Mouse (Mus musculus) embryonic facial prominence, embryonic 10.5 days (tissue): Measurements from ENCODE around the gene Mboat2. TPM values are rescaled to one million over a fixed set of nuclear protein-coding genes. Genes with fewer than 3 reads are reported as not detected.
A peak's percentile ranks its signal among the peaks of the same experiment; 100 is the strongest.

Source experiments
- DNase-seq: peaks from one replicate; pipeline ENCODE4 v3.0.0-alpha.2; 2017; ENCODE audit warnings: low spot score
- H3K27ac ChIP-seq: fragments of 300-500 bp; sonication (generic); replicated peaks from 2 replicates; pipeline ENCODE4 v1.5.1; 2016; ENCODE audit warnings: mild to moderate bottlenecking
- H3K27me3 ChIP-seq: fragments of 300-500 bp; sonication (generic); replicated peaks from 2 replicates; pipeline ENCODE4 v1.6.1; 2016; ENCODE audit warnings: low read depth, mild to moderate bottlenecking; ENCODE audit not compliant: poor library complexity, severe bottlenecking
- H3K36me3 ChIP-seq: fragments of 300-500 bp; sonication (generic); replicated peaks from 2 replicates; pipeline ENCODE4 v1.6.1; 2016; ENCODE audit warnings: mild to moderate bottlenecking, moderate library complexity
- H3K4me1 ChIP-seq: fragments of 300-500 bp; sonication (generic); 2 replicates; pipeline ENCODE4 v1.6.1; 2016
- H3K4me3 ChIP-seq: fragments of 300-500 bp; sonication (generic); 2 replicates; pipeline ENCODE4 v1.5.1; 2016; ENCODE audit warnings: mild to moderate bottlenecking, moderate library complexity
- H3K9me3 ChIP-seq: fragments of 300-500 bp; sonication (generic); 2 replicates; pipeline ENCODE4 v1.6.1; 2016; ENCODE audit warnings: mild to moderate bottlenecking
- WGBS: fragments of 180-500 bp; shearing (Covaris S2); methylation state at CpG from one replicate; pipeline ENCODE4 v1.1.7; 2016; 5-methylcytosine and 5-hydroxymethylcytosine counted together
- polyA plus RNA-seq: library from polyadenylated mRNA; unstranded; fragments of >200 nt; fragmentation: Nextera tagmentation; extraction: Ambion mirVana; gene quantifications from 2 replicates; pipeline ENCODE4 v1.2.1, GENCODE M21; 2016

Gene Mboat2
- 45.0 and 45.7 TPM in 2 replicates for polyA plus RNA-seq

DNA sequence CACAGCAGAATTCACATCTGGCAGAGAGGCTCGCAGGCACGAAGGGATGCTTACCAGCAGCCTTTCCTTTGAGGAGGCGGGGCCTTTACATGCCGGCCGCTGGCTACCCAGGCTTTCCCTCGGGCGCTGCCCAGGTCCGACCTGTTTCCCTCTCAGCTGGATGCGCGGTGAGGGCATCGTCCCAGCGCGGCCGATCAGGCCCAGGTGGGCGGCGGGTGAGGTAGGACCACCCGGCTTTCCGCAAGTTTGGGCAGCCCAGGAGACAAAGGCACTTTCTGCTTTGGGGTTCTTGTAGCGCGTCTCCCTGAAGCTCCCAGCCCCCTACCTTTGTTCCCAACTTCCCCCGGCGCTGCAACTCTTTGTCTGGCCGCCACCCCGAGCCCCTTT lies at the start of gene Mboat2:
Mboat2 (plus strand) TSS at position 114 of the 387 bp plus-strand sequence.
- peaks cover 36% of the 10 kb centered on the region for H3K4me1 ChIP-seq
- WGBS = under 1% methylated on average over 24 of the region's 24 CpGs
- H3K27ac ChIP-seq = peak within 1 kb of the TSS; percentile 99
- H3K4me3 ChIP-seq = peak within 1 kb of the TSS; percentile 95
- no peaks in the 10 kb centered on the region for H3K9me3 ChIP-seq
- no peak for DNase-seq
- H3K27me3 ChIP-seq = no peaks in the 10 kb centered on the region
- no peaks in the 10 kb centered on the region; the same call in 1 of the 2 replicates for H3K36me3 ChIP-seq

DNA sequence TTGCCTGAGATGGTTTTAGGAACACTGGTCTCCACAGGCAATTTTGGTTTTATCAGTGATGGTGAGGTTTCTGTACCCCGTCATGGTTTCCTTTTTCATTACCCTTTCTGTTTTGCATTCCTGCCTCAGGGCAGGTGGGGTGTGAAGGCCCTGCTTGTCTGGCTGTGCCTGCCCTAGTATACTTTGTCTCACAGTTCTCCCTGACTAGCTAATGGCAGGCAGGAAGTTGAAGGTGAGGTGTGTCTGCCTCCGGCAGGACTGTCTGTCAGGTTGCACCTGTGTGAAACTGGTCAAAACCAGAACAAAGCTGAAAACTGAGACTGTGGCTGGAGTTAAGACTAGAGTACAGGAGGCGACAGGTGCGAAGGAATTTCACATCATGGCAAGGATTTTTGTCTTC lies 46.9 kb upstream of the Mboat2 start:
- H3K4me1 ChIP-seq = peaks cover 19% of the 10 kb centered on the region
- no peaks in the 10 kb centered on the region for H3K9me3 ChIP-seq
- no peak overlapping the region for H3K27ac ChIP-seq
- 0 out of 2 replicates have a peak, but pooled peaks cover 3% of the 10 kb centered on the region for H3K27me3 ChIP-seq
- 62% methylated on average over 4 of the region's 4 CpGs for WGBS
- no peaks in the 10 kb centered on the region for H3K36me3 ChIP-seq
- peak; percentile 34 for DNase-seq
- H3K4me3 ChIP-seq = no peak overlapping the region

DNA sequence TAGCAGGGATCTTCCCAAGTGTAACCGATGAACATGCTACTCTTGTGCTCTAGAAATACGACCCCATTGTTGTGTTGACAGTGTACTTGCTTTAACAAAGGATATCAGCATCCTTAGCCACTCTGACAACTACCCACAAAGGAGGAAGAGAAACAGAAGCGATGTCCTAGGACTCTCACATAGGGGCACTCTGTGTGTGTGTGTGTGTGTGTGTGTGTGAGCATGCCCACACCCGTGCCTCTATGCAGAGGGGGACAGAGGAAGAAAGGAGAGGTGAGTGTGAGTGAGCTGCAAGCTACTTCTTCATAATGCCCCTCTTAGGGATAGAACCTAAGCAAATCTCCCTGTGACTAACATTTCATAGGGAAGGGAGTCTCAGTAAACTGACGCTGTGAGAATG lies 44.8 kb upstream of the Mboat2 start:
- H3K27me3 ChIP-seq = 0 out of 2 replicates have a peak, but pooled peaks cover 3% of the 10 kb centered on the region
- no peak overlapping the region for H3K4me3 ChIP-seq
- no peak for DNase-seq
- H3K27ac ChIP-seq = no peak overlapping the region
- H3K4me1 ChIP-seq = peaks cover 11% of the 10 kb centered on the region
- no peaks in the 10 kb centered on the region for H3K9me3 ChIP-seq
- H3K36me3 ChIP-seq = no peaks in the 10 kb centered on the region
- WGBS = 72% methylated on average over 5 of the region's 5 CpGs

DNA sequence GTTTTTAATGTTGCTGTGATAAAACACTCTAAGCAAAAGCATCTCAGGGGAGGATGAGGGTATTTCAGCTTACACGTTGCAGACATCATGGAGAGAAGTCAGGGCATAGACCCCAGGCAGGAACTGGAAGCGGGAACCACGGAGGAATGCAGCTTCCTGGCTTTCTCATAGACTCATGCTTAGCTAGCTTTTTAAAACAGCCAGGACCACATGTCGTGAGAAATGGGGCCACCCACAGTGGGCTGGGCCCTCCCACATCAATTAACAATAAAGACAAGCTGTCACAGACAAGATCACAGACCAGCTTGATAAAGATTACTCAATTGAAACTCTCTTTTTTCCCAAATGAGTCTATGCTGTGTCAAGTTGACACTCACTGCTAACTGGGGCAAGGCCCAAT lies 44.4 kb upstream of the Mboat2 start:
- no peak overlapping the region for H3K4me3 ChIP-seq
- no peak for DNase-seq
- H3K27ac ChIP-seq = no peak overlapping the region
- no peaks in the 10 kb centered on the region for H3K36me3 ChIP-seq
- H3K4me1 ChIP-seq = peaks cover 11% of the 10 kb centered on the region
- no peaks in the 10 kb centered on the region for H3K9me3 ChIP-seq
- WGBS = 19% methylated on average over 4 of the region's 4 CpGs
- H3K27me3 ChIP-seq = 0 out of 2 replicates have a peak, but pooled peaks cover 3% of the 10 kb centered on the region

DNA sequence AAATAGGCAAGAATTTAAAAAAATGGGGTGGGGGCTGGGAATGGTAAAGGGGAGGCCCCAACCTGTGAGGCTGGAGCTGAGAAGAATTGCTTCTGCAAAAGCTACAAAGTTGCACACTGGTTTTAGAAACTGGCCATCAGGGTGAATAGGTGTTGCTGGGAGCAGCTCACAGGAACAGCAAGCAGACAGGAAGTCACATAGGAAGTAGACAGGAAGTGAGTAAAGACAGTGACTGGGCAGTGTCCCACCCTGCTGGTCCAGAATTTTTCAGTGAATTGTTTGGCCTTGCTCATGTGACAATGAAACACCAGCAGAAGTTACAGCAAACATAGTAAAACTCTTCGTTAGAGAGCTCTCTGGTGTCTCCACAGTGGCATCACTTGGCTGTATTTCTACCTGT lies 41.0 kb upstream of the Mboat2 start:
- no peak for DNase-seq

DNA sequence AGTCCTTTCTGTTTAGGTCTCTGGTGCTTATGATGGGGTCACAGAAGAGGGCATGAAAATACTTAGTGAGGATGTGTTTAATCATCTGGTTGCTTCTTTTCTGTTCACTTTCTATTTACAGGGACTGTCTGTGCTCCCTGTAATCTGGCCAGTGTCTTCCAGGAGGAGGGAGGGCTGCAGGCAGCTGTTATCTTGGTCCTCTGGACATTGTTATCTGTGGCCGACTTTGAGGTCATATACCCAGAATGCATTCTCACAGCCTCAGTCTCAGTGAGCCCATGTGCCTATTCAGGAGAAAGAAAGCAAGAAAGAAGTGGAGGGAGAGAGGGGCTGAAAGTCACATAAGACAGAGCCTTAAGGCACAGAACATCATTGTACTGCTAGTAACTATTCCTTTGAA lies 19.4 kb upstream of the Mboat2 start:
- 43% methylated on average over 1 of the region's 1 CpGs for WGBS
- Histone ChIP-seq H3K9me3 (no peaks in the 10 kb centered on the region), H3K4me3 (no peak overlapping the region), H3K4me1 (no peaks in the 10 kb centered on the region), H3K27me3 (no peaks in the 10 kb centered on the region), H3K36me3 (no peaks in the 10 kb centered on the region; the same call in 1 of the 2 replicates), H3K27ac (no peak overlapping the region)
- DNase-seq = no peak

More for the DNA sequence above, 41.0 kb upstream of the Mboat2 start:
- Histone ChIP-seq H3K36me3 (no peaks in the 10 kb centered on the region), H3K4me1 (peaks cover 9% of the 10 kb centered on the region), H3K27me3 (no peaks in the 10 kb centered on the region), H3K9me3 (no peaks in the 10 kb centered on the region), H3K27ac (no peak overlapping the region), H3K4me3 (no peak overlapping the region)
- 82% methylated on average over 1 of the region's 1 CpGs for WGBS

DNA sequence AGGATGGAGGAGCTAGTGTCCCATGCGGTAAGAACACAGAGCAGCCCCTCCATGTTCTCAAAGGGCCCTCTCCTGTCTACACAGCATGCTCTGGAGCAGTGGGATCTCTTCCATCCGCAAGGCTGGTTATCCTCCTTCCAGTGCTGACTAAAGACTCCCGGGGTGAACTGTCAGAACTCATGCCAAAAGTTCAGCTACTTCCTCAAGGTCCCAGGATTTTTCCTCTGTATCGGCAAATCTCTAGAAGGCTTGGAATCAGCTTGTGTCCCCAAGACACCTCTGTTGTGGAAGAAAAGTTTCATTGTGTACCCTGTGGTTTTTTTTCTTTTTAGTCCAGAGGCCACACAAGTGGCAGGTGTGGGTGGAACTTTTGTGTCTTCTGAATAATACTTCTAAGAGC lies 18.8 kb upstream of the Mboat2 start:
- H3K27me3 ChIP-seq = no peaks in the 10 kb centered on the region
- no peak overlapping the region for H3K27ac ChIP-seq
- no peak overlapping the region for H3K4me3 ChIP-seq
- DNase-seq = no peak
- WGBS = 79% methylated on average over 4 of the region's 4 CpGs
- no peaks in the 10 kb centered on the region; the same call in 1 of the 2 replicates for H3K36me3 ChIP-seq
- no peaks in the 10 kb centered on the region for H3K9me3 ChIP-seq
- no peaks in the 10 kb centered on the region for H3K4me1 ChIP-seq

DNA sequence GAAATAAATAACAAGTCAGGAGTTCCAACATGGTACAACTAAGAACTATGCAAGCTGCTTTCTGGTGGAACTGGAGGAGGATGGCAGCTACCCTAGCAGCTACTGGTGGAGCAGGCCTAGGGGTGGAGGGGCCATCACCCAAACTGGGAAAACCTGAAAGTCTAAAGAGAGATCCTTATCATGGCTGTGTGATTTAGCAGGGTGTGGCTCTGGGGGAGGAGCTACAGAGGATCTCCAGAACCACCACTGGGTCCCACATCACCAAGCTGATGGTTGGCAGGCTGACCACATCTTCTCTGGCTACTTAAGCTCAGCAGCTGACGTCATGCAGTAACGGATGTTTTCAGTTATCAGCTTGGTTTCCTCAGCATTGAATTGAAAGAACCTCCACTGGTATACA lies 7.8 kb upstream of the Mboat2 start:
- Histone ChIP-seq H3K36me3 (no peaks in the 10 kb centered on the region; the same call in 1 of the 2 replicates), H3K4me3 (no peak overlapping the region), H3K27ac (no peak overlapping the region), H3K4me1 (no peaks in the 10 kb centered on the region), H3K9me3 (no peaks in the 10 kb centered on the region), H3K27me3 (no peaks in the 10 kb centered on the region)
- WGBS = 86% methylated on average over 2 of the region's 2 CpGs
- no peak for DNase-seq

DNA sequence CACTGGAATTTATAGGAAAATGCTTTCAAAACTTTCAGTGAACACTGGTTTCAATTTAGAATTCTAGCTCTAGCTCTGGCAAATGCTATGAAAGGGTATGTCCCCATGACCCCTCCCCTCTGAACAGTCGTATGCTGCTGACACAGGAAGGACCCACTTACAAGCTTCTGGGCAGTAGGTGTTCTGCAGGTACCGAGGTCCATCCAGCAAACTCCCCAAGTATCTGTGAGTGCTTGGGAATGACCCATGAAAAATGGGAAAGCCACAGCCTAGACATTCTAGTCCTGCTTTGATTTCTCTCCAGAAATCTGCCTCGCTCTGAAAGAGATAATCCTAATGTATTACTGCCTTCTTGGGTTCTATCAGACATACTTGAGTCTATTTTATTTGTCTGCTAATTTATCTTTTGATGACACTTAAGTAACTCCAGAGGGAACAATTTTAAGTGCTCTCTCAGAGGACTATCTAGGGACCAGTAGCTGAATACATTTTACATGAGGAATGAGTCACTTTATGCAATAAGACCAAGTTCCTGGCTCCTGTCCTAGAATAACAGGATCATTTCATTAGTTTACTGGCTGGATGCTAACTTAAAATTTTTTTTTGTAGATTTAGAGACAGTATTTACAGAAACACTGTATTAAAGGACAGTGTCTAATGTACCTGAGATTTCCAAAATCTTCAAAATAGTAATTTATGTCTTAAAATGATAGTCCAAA lies 6.9 kb upstream of the Mboat2 start:
- DNase-seq = no peak
- no peaks in the 10 kb centered on the region for H3K4me1 ChIP-seq
- H3K4me3 ChIP-seq = no peak overlapping the region
- 81% methylated on average over 3 of the region's 3 CpGs for WGBS
- no peak overlapping the region for H3K27ac ChIP-seq
- H3K9me3 ChIP-seq = no peaks in the 10 kb centered on the region
- H3K36me3 ChIP-seq = no peaks in the 10 kb centered on the region; the same call in 1 of the 2 replicates
- H3K27me3 ChIP-seq = no peaks in the 10 kb centered on the region

DNA sequence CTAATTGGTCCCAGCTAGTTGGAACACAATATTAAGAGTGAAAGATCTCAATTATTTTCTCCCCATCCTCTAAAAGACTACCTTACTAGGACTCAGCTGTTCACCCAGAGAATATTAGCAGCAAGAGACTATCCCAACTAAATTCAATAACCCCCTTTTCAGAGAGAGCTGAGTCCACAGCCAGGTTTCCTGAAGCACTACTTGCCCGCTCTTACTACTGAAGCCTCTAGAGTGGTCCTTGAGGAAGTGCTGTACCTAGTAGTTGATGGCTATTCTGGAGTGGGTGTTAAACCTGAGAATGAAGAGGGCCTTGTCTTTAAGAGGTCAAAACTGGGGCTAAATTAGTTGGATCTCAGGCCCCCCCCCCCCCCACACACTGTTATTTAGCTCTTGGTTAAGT lies 593 bp upstream of the Mboat2 start:
- Histone ChIP-seq H3K4me3 (peak overlapping the region; percentile 95), H3K36me3 (no peaks in the 10 kb centered on the region; the same call in 1 of the 2 replicates), H3K27me3 (no peaks in the 10 kb centered on the region), H3K4me1 (peaks cover 36% of the 10 kb centered on the region), H3K9me3 (no peaks in the 10 kb centered on the region), H3K27ac (peak overlapping the region; percentile 99)
- 38% methylated on average over 1 of the region's 1 CpGs for WGBS
- peak; percentile 18 for DNase-seq

DNA sequence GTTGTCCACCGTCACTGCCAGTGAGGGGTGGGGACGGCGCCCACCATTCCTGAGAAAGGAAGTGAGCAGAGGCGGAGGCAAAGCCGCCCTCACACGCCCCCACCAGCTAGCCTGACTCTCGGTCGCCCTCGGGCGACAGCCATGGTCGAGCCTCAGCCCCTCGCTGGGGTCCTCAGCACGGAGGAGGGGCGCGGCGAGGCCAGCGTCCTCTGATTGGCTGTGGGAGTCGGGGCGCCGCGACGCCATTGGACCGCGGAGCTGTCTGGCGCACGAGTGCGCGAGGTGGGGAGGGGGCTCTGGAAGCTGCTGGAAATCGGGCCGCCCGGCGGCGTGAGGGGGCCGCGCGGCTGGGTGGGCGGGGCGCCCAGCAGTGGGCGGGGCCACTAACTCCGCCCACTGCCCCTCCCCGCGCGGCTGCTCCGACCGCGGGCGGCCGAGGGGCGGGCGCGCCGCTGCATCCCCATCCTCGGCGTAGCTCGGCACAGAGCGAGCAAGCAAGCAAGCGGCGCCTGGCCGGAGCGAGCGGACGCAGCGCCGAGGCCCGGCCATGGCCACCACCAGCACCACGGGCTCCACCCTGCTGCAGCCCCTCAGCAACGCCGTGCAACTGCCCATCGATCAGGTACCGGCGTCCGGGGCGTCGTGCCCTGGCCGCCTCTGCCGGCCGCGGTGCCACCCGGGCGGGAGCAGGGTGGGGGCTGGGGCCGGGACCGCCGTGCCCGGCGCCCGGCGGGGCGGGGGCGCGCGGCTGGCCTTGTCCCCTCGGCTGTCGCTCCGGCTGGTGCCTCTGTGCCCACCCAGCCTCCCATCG lies 679 bp downstream of the Mboat2 start:
- peak overlapping the region; percentile 95 for H3K4me3 ChIP-seq
- under 1% methylated on average over 92 of the region's 95 CpGs for WGBS
- peak overlapping the region; percentile 99 for H3K27ac ChIP-seq
- peak; percentile 99 for DNase-seq
- H3K9me3 ChIP-seq = no peaks in the 10 kb centered on the region
- peaks cover 36% of the 10 kb centered on the region for H3K4me1 ChIP-seq
- H3K36me3 ChIP-seq = no peaks in the 10 kb centered on the region; the same call in 1 of the 2 replicates
- no peaks in the 10 kb centered on the region for H3K27me3 ChIP-seq

DNA sequence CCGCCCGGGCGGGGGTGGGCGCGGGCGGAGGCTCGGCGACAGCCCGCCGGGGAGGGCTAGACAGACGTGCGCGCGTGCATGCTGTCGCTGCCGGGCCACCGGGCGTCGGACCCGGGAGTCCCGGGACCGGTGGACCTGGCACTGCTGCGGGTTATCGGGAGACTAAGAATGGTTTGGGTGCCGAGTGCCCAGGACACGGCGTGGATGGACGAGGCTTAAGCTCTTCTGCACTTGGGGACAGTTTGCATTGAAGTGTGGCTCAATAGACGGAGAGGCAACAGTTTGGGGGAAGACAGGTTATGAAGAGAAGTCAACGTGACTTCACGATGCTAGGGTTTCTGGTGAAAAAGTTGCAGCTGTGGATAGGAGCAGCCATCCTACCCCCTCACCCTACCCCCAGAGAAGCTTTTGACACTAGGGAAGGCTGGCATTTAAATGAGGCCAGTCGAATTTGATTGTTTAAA lies 1.3 kb downstream of the Mboat2 start:
- WGBS = under 1% methylated on average over 32 of the region's 32 CpGs
- Histone ChIP-seq H3K9me3 (no peaks in the 10 kb centered on the region), H3K4me1 (peaks cover 40% of the 10 kb centered on the region), H3K36me3 (no peaks in the 10 kb centered on the region), H3K4me3 (peak overlapping the region; percentile 95), H3K27ac (peak overlapping the region; percentile 99), H3K27me3 (no peaks in the 10 kb centered on the region)
- no peak for DNase-seq
